Mouse (Mus musculus): ENCODE data around the gene Slc17a5.
"Not testable (repeated sequence)": the region's sequence is repeated elsewhere in the genome, so short reads cannot be mapped to it uniquely, and the experiment has no call there.

Slc17a5 gene

GRCm38 (mm10) chr9:78514681-78515080 is 73.2 kb downstream of the Slc17a5 start:
- DNase-seq, result no peak

- no peak for DNase-seq
Observed at GRCm38 (mm10) chr9:78513776-78514500, 73.9 kb downstream of the Slc17a5 start.

GRCm38 (mm10) chr9:78511705-78512104 is 76.1 kb downstream of the Slc17a5 start:
- DNase-seq, result no peak

- no peak for DNase-seq
Observed at GRCm38 (mm10) chr9:78508106-78508786, 79.6 kb downstream of the Slc17a5 start.

GRCm38 (mm10) chr9:78506722-78507077 is 81.1 kb downstream of the Slc17a5 start:
- no peak for DNase-seq

GRCm38 (mm10) chr9:78506002-78506721 is 81.7 kb downstream of the Slc17a5 start:
- no peak for DNase-seq

GRCm38 (mm10) chr9:78505223-78505622 is 82.6 kb downstream of the Slc17a5 start:
- no peak for DNase-seq

- no peak for DNase-seq
Observed at GRCm38 (mm10) chr9:78504679-78505078, 83.2 kb downstream of the Slc17a5 start.

- DNase-seq, result no peak
Observed at GRCm38 (mm10) chr9:78504133-78504532, 83.7 kb downstream of the Slc17a5 start.

- DNase-seq, result no peak
Observed at GRCm38 (mm10) chr9:78503223-78504079, 84.4 kb downstream of the Slc17a5 start.

- no peak for DNase-seq
Observed at GRCm38 (mm10) chr9:78501284-78501683, 86.6 kb downstream of the Slc17a5 start.

GRCm38 (mm10) chr9:78500386-78500785 is 87.5 kb downstream of the Slc17a5 start:
- no peak for DNase-seq

GRCm38 (mm10) chr9:78493171-78493570 is 94.7 kb downstream of the Slc17a5 start:
- DNase-seq, result no peak

- DNase-seq, result no peak
Observed at GRCm38 (mm10) chr9:78492254-78492653, 95.6 kb downstream of the Slc17a5 start.

- no peak for DNase-seq
Observed at GRCm38 (mm10) chr9:78491169-78491568, 96.7 kb downstream of the Slc17a5 start.

GRCm38 (mm10) chr9:78488890-78489420 is 98.9 kb downstream of the Slc17a5 start, which contains the start of gene Eef1a1:
Gene Eef1a1, minus strand, starts transcription at chr9:78489151.
- peak; percentile 76 for DNase-seq

- not testable (repeated sequence) for DNase-seq
Observed at GRCm38 (mm10) chr9:78488021-78488420, 99.8 kb downstream of the Slc17a5 start.

All from B cell, adult 2 months (primary cell).